Mouse (Mus musculus) cerebellum, adult 2 months (tissue): ENCODE data around the gene Pitx1.

Source experiments
- CTCF ChIP-seq: fragments of 200-500 bp; IDR thresholded peaks from 2 replicates; pipeline ENCODE4 v1.5.1; 2011; ENCODE audit warnings: low read depth, mild to moderate bottlenecking, control low read depth, low read length, moderate library complexity, borderline replicate concordance; ENCODE audit not compliant: insufficient read depth
- POLR2A ChIP-seq: fragments of 200-500 bp; IDR thresholded peaks from 2 replicates; pipeline ENCODE4 v1.6.1; 2011; ENCODE audit warnings: low read length, control low read depth, borderline replicate concordance; ENCODE audit not compliant: insufficient read depth

- no peak for TF ChIP-seq CTCF
- TF ChIP-seq POLR2A = no peak
These were observed 7.6 kb downstream of the Pitx1 start for GRCm38 (mm10) chr13:55828141-55829017.
